Mouse (Mus musculus) small intestine, adult 2 months (tissue): ENCODE measurements around the gene Aplnr.

Source experiments
- CTCF ChIP-seq: fragments of 200-500 bp; IDR thresholded peaks from 2 replicates; pipeline ENCODE4 v1.5.1; 2012; ENCODE audit warnings: low read depth, mild to moderate bottlenecking, control low read depth, inconsistent platforms, low read length, moderate library complexity, mixed read lengths; ENCODE audit not compliant: insufficient replicate concordance, insufficient read length; ENCODE audit errors: extremely low read depth
- POLR2A ChIP-seq: fragments of 200-500 bp; IDR thresholded peaks from 2 replicates; pipeline ENCODE4 v1.6.1; 2012; ENCODE audit warnings: low read depth, mild to moderate bottlenecking, control low read depth, inconsistent platforms, low read length, moderate library complexity

- TF ChIP-seq CTCF (no peak), POLR2A (no peak)
Observed at GRCm38 (mm10) chr2:85172071-85172762, 36.2 kb downstream of the Aplnr start.
